Mouse (Mus musculus) liver (tissue): ENCODE data around the gene Nxph4.

ENCODE experiments used
- DNase-seq: peaks from one replicate; pipeline ENCODE4 v3.0.0-alpha.2; 2020; ENCODE audit warnings: mixed read lengths

Gene Nxph4

GRCm38 (mm10) chr10:127480833-127481813, 53.2 kb downstream of the Nxph4 start:
- DNase-seq = peak; percentile 14

DNA sequence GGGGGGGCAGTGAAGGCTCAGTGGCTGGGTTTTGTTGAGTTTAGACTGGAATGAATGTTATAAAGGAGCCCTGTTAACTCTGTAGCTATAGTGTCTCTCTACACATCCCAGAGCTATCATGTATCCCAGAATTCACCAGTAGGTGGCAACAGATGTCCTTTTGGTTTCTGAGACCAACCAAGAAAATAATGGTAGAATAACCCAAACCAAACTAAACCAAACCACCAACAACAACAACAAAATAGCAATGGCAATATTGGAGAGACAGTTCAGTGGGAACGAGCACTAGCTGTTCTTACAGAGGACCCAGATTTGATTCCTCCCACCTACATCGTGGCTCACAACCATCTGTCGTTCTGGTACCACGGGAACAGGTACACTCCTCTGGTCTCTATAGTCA, 55.2 kb downstream of the Nxph4 start:
- no peak for DNase-seq

DNA sequence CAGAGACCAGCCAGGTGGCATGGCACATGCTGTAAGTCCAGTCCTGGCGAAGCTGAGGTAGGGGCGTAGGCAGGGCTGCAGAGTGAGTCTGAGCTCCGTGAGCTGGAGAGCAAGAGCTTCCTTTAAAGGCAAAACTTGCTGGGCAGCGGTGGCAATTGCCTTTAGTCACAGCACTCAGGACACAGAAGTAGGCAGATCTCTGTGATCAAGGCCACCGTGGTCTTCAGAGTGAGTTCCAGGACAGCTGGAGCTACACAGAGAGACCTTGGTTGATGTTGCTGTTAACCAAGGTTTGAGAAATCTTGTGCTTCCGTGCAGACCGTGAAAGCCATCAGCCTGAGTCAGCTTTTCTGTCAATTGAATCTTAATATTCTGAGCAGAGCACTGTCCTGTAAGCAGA, 57.1 kb downstream of the Nxph4 start:
- no peak for DNase-seq

DNA sequence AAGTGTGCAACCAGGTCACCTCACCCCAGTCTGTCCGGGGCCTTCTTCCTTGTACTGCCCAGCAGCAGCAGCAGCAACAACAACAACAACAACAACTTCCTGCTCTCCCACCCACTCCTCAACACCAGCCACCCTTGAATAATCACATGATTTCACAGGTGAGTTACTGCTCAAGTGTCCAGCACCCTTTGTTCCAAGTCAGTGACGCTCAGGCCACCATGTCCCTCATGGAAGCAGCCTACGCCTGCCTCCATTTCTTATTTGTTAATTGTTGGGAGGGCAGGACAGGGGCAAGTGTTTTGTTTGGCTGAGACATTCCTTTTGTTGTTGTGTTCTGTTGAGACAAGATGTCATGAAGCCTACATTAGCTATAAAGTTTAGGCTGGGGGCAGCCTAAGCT, 57.8 kb downstream of the Nxph4 start:
- no peak for DNase-seq
